Mouse (Mus musculus) olfactory bulb, adult 2 months (tissue): ENCODE measurements around the gene Scyl1. TPM values are rescaled to one million over a fixed set of nuclear protein-coding genes. Genes with fewer than 3 reads are reported as not detected.
"Not testable (repeated sequence)": the region's sequence is repeated elsewhere in the genome, so short reads cannot be mapped to it uniquely, and the experiment has no call there.

Source experiments
- H3K27ac ChIP-seq: fragments of 200-500 bp; 2 replicates; pipeline ENCODE4 v1.5.1; 2012; ENCODE audit warnings: low read depth, low read length; ENCODE audit not compliant: insufficient read depth
- H3K4me1 ChIP-seq: fragments of 200-500 bp; 2 replicates; pipeline ENCODE4 v1.6.1; 2012; ENCODE audit warnings: low read length; ENCODE audit not compliant: control insufficient read depth, insufficient read depth
- H3K4me3 ChIP-seq: fragments of 200-500 bp; 2 replicates; pipeline ENCODE4 v1.5.1; 2012; ENCODE audit warnings: mild to moderate bottlenecking, low read depth, low read length, moderate library complexity; ENCODE audit not compliant: insufficient read depth
- CTCF ChIP-seq: fragments of 200-500 bp; IDR thresholded peaks from 2 replicates; pipeline ENCODE4 v1.5.1; 2012; ENCODE audit warnings: low read depth, mild to moderate bottlenecking, low read length, moderate library complexity; ENCODE audit not compliant: insufficient read depth
- POLR2A ChIP-seq: fragments of 200-500 bp; IDR thresholded peaks from 2 replicates; pipeline ENCODE4 v1.6.1; 2012; ENCODE audit warnings: mild to moderate bottlenecking, low read depth, low read length, moderate library complexity; ENCODE audit not compliant: insufficient read depth
- WGBS: fragments of 180-500 bp; shearing (Covaris S2); methylation state at CpG from one replicate; pipeline ENCODE4 v1.1.7; 2018; 5-methylcytosine and 5-hydroxymethylcytosine counted together
- polyA plus RNA-seq: library from polyadenylated mRNA; stranded (reverse); fragments of >200 nt; gene quantifications from 2 replicates; pipeline ENCODE4 v1.2.4, GENCODE M21; 2012; ENCODE audit warnings: low replicate concordance; ENCODE audit not compliant: missing spikeins, insufficient read depth, insufficient read length

Gene Scyl1
- polyA plus RNA-seq, result not detected in 2 replicates

GRCm38 (mm10) chr19:5770925-5771860 lies at the start of gene Scyl1:
Gene Scyl1, minus strand, starts transcription at chr19:5771419.
- under 1% methylated on average over 64 of the region's 64 CpGs for WGBS
- H3K4me1 ChIP-seq, result peaks cover 15% of the 10 kb centered on the region
- TF ChIP-seq CTCF (no peak), POLR2A (peak; percentile 69)

GRCm38 (mm10) chr19:5819549-5819948 lies 48.3 kb upstream of the Scyl1 start:
- 63% methylated on average over 12 of the region's 12 CpGs for WGBS
- H3K4me3 ChIP-seq, result no peak overlapping the region
- peaks cover 63% of the 10 kb centered on the region for H3K4me1 ChIP-seq
- no peak overlapping the region for H3K27ac ChIP-seq
- no peak for TF ChIP-seq CTCF
- TF ChIP-seq POLR2A, result no peak

More at GRCm38 (mm10) chr19:5770925-5771860, at the start of gene Scyl1:
- H3K27ac ChIP-seq, result peak within 1 kb of the TSS; percentile 36; the same call in 1 of the 2 replicates
- peak within 1 kb of the TSS; percentile 92 for H3K4me3 ChIP-seq

- whole genome bisulfite sequencing, result 78% methylated on average over 6 of the region's 6 CpGs
These were observed 47.4 kb upstream of the Scyl1 start for GRCm38 (mm10) chr19:5818590-5818977.

GRCm38 (mm10) chr19:5817703-5818589 lies 46.7 kb upstream of the Scyl1 start:
- H3K27ac ChIP-seq, result peak overlapping the region; percentile 96
- H3K4me3 ChIP-seq, result peak overlapping the region; percentile 26
- TF ChIP-seq CTCF (peak; percentile 64; the same call in 1 of the 2 replicates), POLR2A (peak; percentile 48; the same call in 1 of the 2 replicates)
- H3K4me1 ChIP-seq, result peaks cover 60% of the 10 kb centered on the region
- WGBS, result 20% methylated on average over 21 of the region's 21 CpGs

More at GRCm38 (mm10) chr19:5818590-5818977, 47.4 kb upstream of the Scyl1 start:
- H3K27ac ChIP-seq, result peak overlapping the region; percentile 14; the same call in 1 of the 2 replicates
- H3K4me3 ChIP-seq, result no peak overlapping the region
- TF ChIP-seq POLR2A (no peak), CTCF (0 out of 2 replicates have a peak, but pooled peaks have one; percentile 11)
- peaks cover 63% of the 10 kb centered on the region for H3K4me1 ChIP-seq

- TF ChIP-seq CTCF (no peak), POLR2A (no peak)
- Histone ChIP-seq H3K4me3 (no peak overlapping the region), H3K4me1 (peaks cover 65% of the 10 kb centered on the region), H3K27ac (peak overlapping the region; percentile 96)
- 59% methylated on average over 4 of the region's 4 CpGs for WGBS
These were observed 44.7 kb upstream of the Scyl1 start for GRCm38 (mm10) chr19:5815928-5816327.

- no peak overlapping the region for H3K4me3 ChIP-seq
- peak overlapping the region; percentile 96 for H3K27ac ChIP-seq
- 34% methylated on average over 7 of the region's 7 CpGs for WGBS
- TF ChIP-seq CTCF (no peak), POLR2A (0 out of 2 replicates have a peak, but pooled peaks have one; percentile 16)
- H3K4me1 ChIP-seq, result peaks cover 75% of the 10 kb centered on the region
These were observed 43.8 kb upstream of the Scyl1 start for GRCm38 (mm10) chr19:5815010-5815409.

GRCm38 (mm10) chr19:5814048-5814447 lies 42.8 kb upstream of the Scyl1 start:
- not testable (repeated sequence) for H3K4me3 ChIP-seq
- WGBS, result 7% methylated on average over 1 of the region's 1 CpGs
- peak overlapping the region; percentile 96 for H3K27ac ChIP-seq

GRCm38 (mm10) chr19:5813567-5813966 lies 42.3 kb upstream of the Scyl1 start:
- Histone ChIP-seq H3K4me1 (peaks cover 76% of the 10 kb centered on the region), H3K4me3 (no peak overlapping the region), H3K27ac (peak overlapping the region; percentile 99)
- no peak for TF ChIP-seq POLR2A
- TF ChIP-seq CTCF, result no peak
- WGBS, result 84% methylated on average over 3 of the region's 3 CpGs

More at GRCm38 (mm10) chr19:5814048-5814447, 42.8 kb upstream of the Scyl1 start:
- peaks cover 76% of the 10 kb centered on the region for H3K4me1 ChIP-seq
